Mouse (Mus musculus) CD4-positive, CD25-positive, alpha-beta regulatory T cell (primary cell): ENCODE measurements around the gene Glb1l3. TPM values are rescaled to one million over a fixed set of nuclear protein-coding genes. Genes with fewer than 3 reads are reported as not detected.

ENCODE experiments used
- polyA plus RNA-seq: library from polyadenylated mRNA; unstranded; fragments of 100-300 nt; shearing (Covaris generic); gene quantifications from one replicate; pipeline ENCODE4 v1.2.1, GENCODE M21; 2017

Glb1l3 gene
- not detected for polyA plus RNA-seq

GRCm38 (mm10) chr9:26860751-26861150, at the start of gene Glb1l3:
Glb1l3 (minus strand) TSS chr9:26860890.

DNA sequence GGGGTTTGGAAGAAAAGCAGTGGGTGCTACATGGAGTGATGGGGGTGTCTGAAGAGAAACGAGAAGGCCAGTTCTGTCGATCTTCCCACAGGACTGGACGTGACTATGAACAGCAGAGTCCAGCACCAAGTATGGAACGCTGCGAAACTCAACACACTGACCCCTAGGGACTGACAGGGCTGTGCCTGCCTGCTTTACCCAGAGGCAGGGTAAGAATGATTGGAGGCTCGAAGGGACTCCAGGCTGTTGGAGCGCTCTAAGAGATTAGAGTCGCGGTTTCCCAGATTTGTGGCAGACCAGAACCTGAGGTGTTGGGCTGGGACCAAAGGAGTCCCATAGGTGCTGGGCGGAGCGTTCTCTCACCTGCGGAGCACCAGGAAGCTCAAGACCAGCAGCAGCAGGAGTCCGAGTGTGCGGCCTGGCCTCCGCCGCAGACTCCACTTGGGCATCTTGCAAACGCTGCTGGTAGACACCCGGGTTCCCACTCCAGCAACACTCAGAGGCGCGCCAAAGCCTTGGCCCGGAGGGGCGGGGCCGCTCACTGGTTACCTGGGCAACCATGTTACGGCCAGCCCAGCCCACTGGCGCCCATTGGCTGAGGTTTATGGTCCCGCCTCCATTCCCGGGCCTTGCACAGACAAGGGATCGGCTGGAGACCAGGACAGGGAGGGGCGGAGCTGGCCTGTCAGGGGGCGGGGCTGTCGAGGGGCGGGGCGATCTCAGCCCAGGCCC, 54.6 kb downstream of the Glb1l3 start, which contains the start of gene Glb1l2:
Gene Glb1l2 (minus strand): TSS at position 534 of the 732 bp plus-strand sequence.

Other genes starting within 250 kb of the Glb1l3 start
- gene B3gat1, start 127.2 kb downstream of the Glb1l3 start, polyA plus RNA-seq: not detected
- gene Glb1l2, start 54.4 kb downstream of the Glb1l3 start, polyA plus RNA-seq: not detected
- 0.11 TPM for gene Gm1110, start 62.2 kb upstream of the Glb1l3 start, polyA plus RNA-seq
- gene Acad8, start 138.7 kb upstream of the Glb1l3 start, polyA plus RNA-seq: 35.4 TPM
- 81.2 TPM for gene Thyn1, start 138.8 kb upstream of the Glb1l3 start, polyA plus RNA-seq
- 57.5 TPM for gene Vps26b, start 169.2 kb upstream of the Glb1l3 start, polyA plus RNA-seq
- 31.8 TPM for gene Ncapd3, start 169.3 kb upstream of the Glb1l3 start, polyA plus RNA-seq